Mouse (Mus musculus) lung, postnatal 0 days (tissue): ENCODE measurements around the gene Adora3.

Source experiments
- CTCF ChIP-seq: IDR thresholded peaks from 2 replicates; pipeline ENCODE4 v1.5.1; 2016; ENCODE audit warnings: antibody characterized with exemption, mild to moderate bottlenecking
- EP300 ChIP-seq: IDR thresholded peaks from 2 replicates; pipeline ENCODE4 v1.6.1; 2016; ENCODE audit warnings: antibody characterized with exemption, mild to moderate bottlenecking, control low read depth

DNA sequence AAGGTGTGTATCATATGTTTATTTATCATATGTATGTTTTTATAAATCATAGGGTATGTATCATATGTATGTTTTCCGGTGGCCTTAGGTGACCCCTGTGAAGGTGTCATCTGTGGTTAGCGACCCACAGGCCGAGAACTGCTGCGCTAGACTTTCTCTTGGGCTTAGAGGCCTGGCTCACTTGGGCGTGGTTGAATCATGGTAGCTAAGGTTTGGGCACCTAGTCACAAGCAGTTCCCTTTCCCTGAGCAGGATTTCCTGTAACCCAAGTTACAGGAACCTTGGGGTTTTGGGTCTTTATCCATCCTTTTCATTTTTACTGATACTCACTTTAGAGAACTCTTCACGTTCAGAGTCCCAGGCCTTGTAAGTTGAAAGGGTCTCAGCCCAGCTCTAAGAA is 29.6 kb downstream of the Adora3 start:
- TF ChIP-seq EP300 (no peak), CTCF (no peak)
